Mouse (Mus musculus) cerebellum, adult 2 months (tissue): ENCODE data around the gene Gfra1. TPM values are rescaled to one million over a fixed set of nuclear protein-coding genes. Genes with fewer than 3 reads are reported as not detected.

Experiments used
- DNase-seq, 2 experiments: peaks; one replicate each; pipeline ENCODE4 v3.0.0; 2021
- H3K27ac ChIP-seq: fragments of 200-500 bp; 2 replicates; pipeline ENCODE4 v1.5.1; 2012; ENCODE audit warnings: low read length, control low read depth, inconsistent platforms; ENCODE audit not compliant: insufficient read depth
- H3K27me3 ChIP-seq: fragments of 200-500 bp; 2 replicates; pipeline ENCODE4 v1.6.1; 2012; ENCODE audit warnings: inconsistent platforms, mild to moderate bottlenecking, low read length, moderate library complexity; ENCODE audit not compliant: control insufficient read depth, insufficient read depth
- H3K4me1 ChIP-seq: fragments of 200-500 bp; 2 replicates; pipeline ENCODE4 v1.6.1; 2011; ENCODE audit warnings: low read length; ENCODE audit not compliant: control insufficient read depth, insufficient read depth
- H3K4me3 ChIP-seq: fragments of 200-500 bp; replicated peaks from 2 replicates; pipeline ENCODE3; 2011; ENCODE audit warnings: mild to moderate bottlenecking, low read depth, low read length, control low read depth; ENCODE audit not compliant: insufficient read depth
- CTCF ChIP-seq: fragments of 200-500 bp; IDR thresholded peaks from 2 replicates; pipeline ENCODE4 v1.5.1; 2011; ENCODE audit warnings: low read depth, mild to moderate bottlenecking, control low read depth, low read length, moderate library complexity, borderline replicate concordance; ENCODE audit not compliant: insufficient read depth
- POLR2A ChIP-seq: fragments of 200-500 bp; IDR thresholded peaks from 2 replicates; pipeline ENCODE4 v1.6.1; 2011; ENCODE audit warnings: low read length, control low read depth, borderline replicate concordance; ENCODE audit not compliant: insufficient read depth
- WGBS: fragments of 180-500 bp; shearing (Covaris S2); methylation state at CpG from one replicate; pipeline ENCODE4 v1.1.7; 2018; 5-methylcytosine and 5-hydroxymethylcytosine counted together
- polyA plus RNA-seq: library from polyadenylated mRNA; depleted of rRNA; stranded (reverse); fragments of >200 nt; gene quantifications from 2 replicates; pipeline ENCODE4 v1.2.3, GENCODE M21; 2012; rRNA removed

Gene Gfra1
- polyA plus RNA-seq, 1 experiment, result 14.1 TPM

DNA sequence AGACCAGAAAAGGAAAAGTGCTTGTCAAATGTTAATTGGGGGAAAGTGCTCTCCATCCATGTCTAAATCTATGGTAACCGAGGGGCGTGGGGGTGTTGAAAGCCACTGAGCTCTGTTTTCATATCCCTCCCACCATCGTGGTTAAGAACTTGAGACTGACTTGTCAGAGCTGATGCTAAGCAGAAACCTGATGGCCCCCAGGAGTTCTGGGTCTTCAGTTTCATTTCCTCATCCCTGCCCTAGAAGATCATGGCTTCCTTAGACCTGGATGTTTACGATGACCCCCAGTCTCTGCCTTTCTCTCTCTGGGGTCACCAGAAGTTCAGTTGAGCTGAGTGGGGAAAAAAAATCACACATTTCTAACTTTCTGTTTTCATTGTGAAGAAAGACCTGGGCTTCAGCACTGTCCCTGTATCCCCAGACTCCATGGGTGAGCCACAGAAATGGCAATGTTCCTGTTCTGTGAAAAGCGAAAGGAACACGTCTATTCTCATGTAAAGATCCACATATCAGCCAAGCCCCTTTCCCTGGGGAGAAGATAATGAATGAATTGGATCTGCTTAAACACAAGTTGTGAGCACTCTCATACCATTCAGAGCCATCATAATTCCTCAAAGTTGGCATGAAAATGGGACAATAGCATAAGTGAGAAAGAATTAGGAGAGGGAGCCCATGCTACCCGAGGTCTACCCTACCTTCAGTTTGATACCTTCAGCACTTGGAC, 261.8 kb downstream of the Gfra1 start:
- WGBS, result 81% methylated on average over 7 of the region's 7 CpGs
- Histone ChIP-seq H3K4me1 (no peaks in the 10 kb centered on the region), H3K27me3 (no peaks in the 10 kb centered on the region), H3K4me3 (no peak overlapping the region), H3K27ac (no peak overlapping the region)
- TF ChIP-seq CTCF (no peak), POLR2A (no peak)
- DNase-seq, result no peak

DNA sequence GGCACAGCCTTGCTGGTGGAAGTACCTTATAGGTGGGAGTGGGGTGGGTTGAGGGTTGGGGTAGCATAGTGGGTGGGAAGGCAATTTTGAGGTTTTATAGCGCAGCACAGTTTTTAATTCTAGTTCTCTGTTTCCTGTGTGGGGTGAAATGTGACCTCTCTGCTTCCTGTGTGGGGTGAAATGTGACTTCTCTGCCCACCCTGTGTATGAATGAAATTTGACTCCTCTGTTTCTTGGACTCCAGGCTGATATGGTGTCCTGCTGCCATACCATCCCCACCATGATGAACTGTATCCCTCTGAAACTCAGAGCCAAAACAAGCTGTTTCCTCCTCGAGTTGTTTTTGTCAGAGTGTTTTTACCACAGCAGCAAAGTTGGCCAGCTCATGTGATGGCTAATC, 264.8 kb downstream of the Gfra1 start:
- peaks cover 7% of the 10 kb centered on the region for H3K4me1 ChIP-seq
- 80% methylated on average over 2 of the region's 2 CpGs for WGBS
- TF ChIP-seq POLR2A, result no peak
- no peak for TF ChIP-seq CTCF

DNA sequence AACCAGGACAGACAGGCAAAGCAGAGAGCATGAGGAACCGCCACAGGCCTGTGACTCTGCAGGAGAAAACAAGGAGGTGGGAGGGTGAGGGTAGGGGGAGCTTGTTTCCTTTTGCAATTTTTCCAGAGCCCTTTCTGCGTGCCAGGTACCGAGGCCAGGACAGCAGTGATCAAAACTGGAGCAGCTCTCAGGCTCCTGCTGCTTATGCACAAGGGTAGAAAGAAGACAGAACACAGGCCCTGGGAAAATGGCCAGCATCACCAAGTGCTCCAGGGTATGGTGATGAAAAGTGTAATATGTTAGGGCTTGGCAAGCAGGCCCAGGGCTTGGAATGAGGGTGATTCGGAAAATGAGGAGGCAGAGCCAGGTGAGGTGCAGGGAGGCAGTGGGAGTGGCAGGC, 269.2 kb downstream of the Gfra1 start:
- 11% methylated on average over 4 of the region's 4 CpGs for WGBS
- Histone ChIP-seq H3K4me3 (no peak overlapping the region), H3K4me1 (peaks cover 7% of the 10 kb centered on the region), H3K27me3 (no peaks in the 10 kb centered on the region; the same call in 1 of the 2 replicates), H3K27ac (no peak overlapping the region)
- TF ChIP-seq POLR2A, result no peak
- no peak for TF ChIP-seq CTCF
- DNase-seq, result peak; percentile 16 to 25

More for the DNA sequence above, 264.8 kb downstream of the Gfra1 start:
- no peak for DNase-seq
- no peak overlapping the region for H3K4me3 ChIP-seq
- no peak overlapping the region for H3K27ac ChIP-seq
- H3K27me3 ChIP-seq, result no peaks in the 10 kb centered on the region; the same call in 1 of the 2 replicates

Other genes starting within 250 kb of the Gfra1 start
- gene Ccdc172, start 56.1 kb upstream of the Gfra1 start, polyA plus RNA-seq, result not detected in 2 replicates
- not detected in 2 replicates for gene Pnlip, start 196.6 kb upstream of the Gfra1 start, polyA plus RNA-seq